Mouse (Mus musculus) left cerebral cortex, adult 8-10 months (tissue): ENCODE measurements around the gene Comt. TPM values are rescaled to one million over a fixed set of nuclear protein-coding genes. Genes with fewer than 3 reads are reported as not detected.

Experiments
- DNase-seq, 2 experiments: peaks; one replicate each; pipeline ENCODE4 v3.0.0; 2022; ENCODE audit warnings: low spot score in 2 of 2
- microRNA-seq, 2 experiments: library from miRNA; unstranded; fragments of <30 nt; microRNA quantifications; one replicate each; pipeline ENCODE4 v1.2.0; 2022
- total RNA-seq, 4 experiments: library from RNA; stranded (reverse); gene quantifications; 2 replicates each; pipeline ENCODE4 v1.2.4; 2022

The Comt gene
- total RNA-seq, 4 experiments from 2014 or later = 92.9 to 97.2 (median 94.3) TPM

- DNase-seq = peak in 1 of 2 experiments; percentile 53
Observed at GRCm38 (mm10) chr16:18360151-18360805, 66.4 kb downstream of the Comt start.

- DNase-seq = no peak
Observed at GRCm38 (mm10) chr16:18357977-18358376, 68.7 kb downstream of the Comt start.

GRCm38 (mm10) chr16:18356961-18357360 lies 69.7 kb downstream of the Comt start:
- no peak for DNase-seq

Small RNA genes lying within 50 kb of the gene (microRNA-seq; reads per million reads assigned to microRNA genes)
- 0 reads per million in 2 experiments for gene Gm26219

Other genes with a start within 250 kb of the Comt start
- gene Ccdc188, start 209.0 kb downstream of the Comt start, total RNA-seq = not detected
- 100 to 1,000 TPM; 106 to 125 (median 117) TPM for gene Zdhhc8, start 191.7 kb downstream of the Comt start, total RNA-seq
- 10 to 100 TPM; 45.5 to 57.0 (median 48.8) TPM for gene Trmt2a, start 178.2 kb downstream of the Comt start, total RNA-seq
- gene Ranbp1, start 178.1 kb downstream of the Comt start, total RNA-seq = 10 to 100 TPM; 83.1 to 99.0 (median 90.9) TPM
- gene Gm49776, start 168.5 kb downstream of the Comt start, total RNA-seq = not detected
- 10 to 100 TPM; 35.5 to 42.7 (median 39.4) TPM for gene Dgcr8, start 137.6 kb downstream of the Comt start, total RNA-seq
- 100 to 1,000 TPM; 135 to 145 (median 142) TPM for gene Tango2, start 78.7 kb downstream of the Comt start, total RNA-seq
- gene Arvcf, start 78.7 kb downstream of the Comt start, total RNA-seq = 10 to 100 TPM; 34.2 to 42.1 (median 38.2) TPM
- gene Txnrd2, start 468 bp downstream of the Comt start, total RNA-seq = 10 to 100 TPM; 16.5 to 22.7 (median 19.1) TPM
- gene Gnb1l, start 71.9 kb upstream of the Comt start, total RNA-seq = 1 to 10 TPM; 4.9 to 5.7 (median 5.3) TPM
- 1 to 10 TPM; 6.4 to 7.8 (median 7.6) TPM for gene Rtl10, start 72.0 kb upstream of the Comt start, total RNA-seq
- 1 to 10 TPM; 1.0 to 2.1 (median 1.6) TPM for gene Tbx1, start 163.8 kb upstream of the Comt start, total RNA-seq
- 1 to 10 TPM in 1 of 4 experiments, under 1 TPM in 2, not detected in 1; 0.36 to 1.1 (median 0.93) TPM for gene Gp1bb, start 195.6 kb upstream of the Comt start, total RNA-seq
- 100 to 1,000 TPM; 207 to 234 (median 219) TPM for gene Gm49601, start 199.6 kb upstream of the Comt start, total RNA-seq
- 100 to 1,000 TPM; 759 to 812 (median 777) TPM for gene Sept5, start 203.1 kb upstream of the Comt start, total RNA-seq